Mouse (Mus musculus) neural tube, embryonic 12.5 days (tissue): ENCODE results near the gene Mllt3. TPM values are rescaled to one million over a fixed set of nuclear protein-coding genes. Genes with fewer than 3 reads are reported as not detected.

ENCODE experiments used
- ATAC-seq: fragments of 200-750 bp; cut with Nextera tagmentation; 2 replicates; pipeline ENCODE4 v1.8.0; 2017; ENCODE audit warnings: low read depth, mild to moderate bottlenecking, moderate TSS enrichment, moderate library complexity; ENCODE audit not compliant: low FRiP score
- H3K27ac ChIP-seq: fragments of 300-500 bp; sonication (generic); 2 replicates; pipeline ENCODE4 v1.5.1; 2016
- H3K27me3 ChIP-seq: fragments of 300-500 bp; sonication (generic); replicated peaks from 2 replicates; pipeline ENCODE4 v1.6.1; 2016; ENCODE audit warnings: mild to moderate bottlenecking
- H3K36me3 ChIP-seq: fragments of 300-500 bp; sonication (generic); 2 replicates; pipeline ENCODE4 v1.6.1; 2016; ENCODE audit warnings: mild to moderate bottlenecking
- H3K4me1 ChIP-seq: fragments of 300-500 bp; sonication (generic); 2 replicates; pipeline ENCODE4 v1.6.1; 2016
- H3K4me2 ChIP-seq: fragments of 300-500 bp; sonication (generic); replicated peaks from 2 replicates; pipeline ENCODE4 v1.6.1; 2016; ENCODE audit warnings: mild to moderate bottlenecking
- H3K4me3 ChIP-seq: fragments of 300-500 bp; sonication (generic); 2 replicates; pipeline ENCODE4 v1.5.1; 2016
- H3K9ac ChIP-seq: fragments of 300-500 bp; sonication (generic); 2 replicates; pipeline ENCODE4 v1.6.1; 2016; ENCODE audit warnings: mild to moderate bottlenecking
- H3K9me3 ChIP-seq: fragments of 300-500 bp; sonication (generic); 2 replicates; pipeline ENCODE4 v1.6.1; 2016; ENCODE audit warnings: mild to moderate bottlenecking
- WGBS: fragments of 180-500 bp; shearing (Covaris S2); methylation state at CpG from one replicate; pipeline ENCODE4 v1.1.7; 2016; 5-methylcytosine and 5-hydroxymethylcytosine counted together
- polyA plus RNA-seq: library from polyadenylated mRNA; unstranded; fragments of >200 nt; fragmentation: Nextera tagmentation; extraction: Ambion mirVana; gene quantifications from 2 replicates; pipeline ENCODE4 v1.2.1, GENCODE M21; 2016

The Mllt3 gene
- polyA plus RNA-seq, 1 experiment from 2014 or later, result 76.3 TPM

- 74% methylated on average over 5 of the region's 5 CpGs for WGBS
- H3K9ac ChIP-seq, result no peak overlapping the region
Observed at GRCm38 (mm10) chr4:87860723-87861122, 172.4 kb downstream of the Mllt3 start.

GRCm38 (mm10) chr4:87859148-87859547 is 174.0 kb downstream of the Mllt3 start:
- no peaks in the 10 kb centered on the region for H3K27me3 ChIP-seq
- no peaks in the 10 kb centered on the region for H3K4me1 ChIP-seq
- no peaks in the 10 kb centered on the region for H3K9me3 ChIP-seq
- H3K36me3 ChIP-seq, result no peaks in the 10 kb centered on the region
- H3K27ac ChIP-seq, result no peak overlapping the region
- no peak overlapping the region for H3K4me3 ChIP-seq
- H3K9ac ChIP-seq, result no peak overlapping the region
- 83% methylated on average over 4 of the region's 4 CpGs for WGBS
- no peak overlapping the region for H3K4me2 ChIP-seq
- no peak for ATAC-seq

More at GRCm38 (mm10) chr4:87860723-87861122, 172.4 kb downstream of the Mllt3 start:
- no peak overlapping the region for H3K4me2 ChIP-seq
- H3K4me3 ChIP-seq, result no peak overlapping the region
- no peaks in the 10 kb centered on the region for H3K36me3 ChIP-seq
- no peak overlapping the region for H3K27ac ChIP-seq
- ATAC-seq, result no peak
- H3K27me3 ChIP-seq, result no peaks in the 10 kb centered on the region
- peaks cover 11% of the 10 kb centered on the region for H3K4me1 ChIP-seq
- no peaks in the 10 kb centered on the region for H3K9me3 ChIP-seq

GRCm38 (mm10) chr4:87857982-87858381 is 175.2 kb downstream of the Mllt3 start:
- H3K9me3 ChIP-seq, result no peaks in the 10 kb centered on the region
- H3K9ac ChIP-seq, result no peak overlapping the region
- no peaks in the 10 kb centered on the region for H3K4me1 ChIP-seq
- no peaks in the 10 kb centered on the region for H3K36me3 ChIP-seq
- 96% methylated on average over 1 of the region's 1 CpGs for WGBS
- no peak overlapping the region for H3K27ac ChIP-seq
- H3K27me3 ChIP-seq, result no peaks in the 10 kb centered on the region
- no peak overlapping the region for H3K4me2 ChIP-seq
- no peak overlapping the region for H3K4me3 ChIP-seq
- ATAC-seq, result no peak

- 97% methylated on average over 2 of the region's 2 CpGs for WGBS
- no peak overlapping the region for H3K27ac ChIP-seq
- H3K9ac ChIP-seq, result no peak overlapping the region
- H3K4me3 ChIP-seq, result no peak overlapping the region
- H3K9me3 ChIP-seq, result no peaks in the 10 kb centered on the region
- H3K4me1 ChIP-seq, result no peaks in the 10 kb centered on the region
- no peak for ATAC-seq
- no peak overlapping the region for H3K4me2 ChIP-seq
- H3K27me3 ChIP-seq, result no peaks in the 10 kb centered on the region
- no peaks in the 10 kb centered on the region for H3K36me3 ChIP-seq
Observed at GRCm38 (mm10) chr4:87852461-87852860, 180.7 kb downstream of the Mllt3 start.

- Histone ChIP-seq H3K4me2 (no peak overlapping the region), H3K27ac (no peak overlapping the region), H3K9me3 (no peaks in the 10 kb centered on the region), H3K36me3 (no peaks in the 10 kb centered on the region), H3K4me1 (no peaks in the 10 kb centered on the region; the same call in 1 of the 2 replicates), H3K27me3 (no peaks in the 10 kb centered on the region), H3K4me3 (no peak overlapping the region), H3K9ac (no peak overlapping the region)
- whole genome bisulfite sequencing, result 92% methylated on average over 5 of the region's 5 CpGs
- ATAC-seq, result no peak
Observed at GRCm38 (mm10) chr4:87850051-87850450, 183.1 kb downstream of the Mllt3 start.

GRCm38 (mm10) chr4:87844668-87845210 is 188.4 kb downstream of the Mllt3 start:
- H3K27ac ChIP-seq, result no peak overlapping the region
- no peaks in the 10 kb centered on the region for H3K9me3 ChIP-seq
- no peak for ATAC-seq
- peaks cover 6% of the 10 kb centered on the region; the same call in 1 of the 2 replicates for H3K36me3 ChIP-seq
- H3K27me3 ChIP-seq, result no peaks in the 10 kb centered on the region
- WGBS, result 75% methylated on average over 6 of the region's 6 CpGs
- H3K4me3 ChIP-seq, result no peak overlapping the region
- no peak overlapping the region for H3K9ac ChIP-seq
- H3K4me1 ChIP-seq, result no peaks in the 10 kb centered on the region; the same call in 1 of the 2 replicates
- H3K4me2 ChIP-seq, result no peak overlapping the region

- no peak overlapping the region for H3K4me2 ChIP-seq
- peaks cover 9% of the 10 kb centered on the region for H3K4me1 ChIP-seq
- no peak overlapping the region for H3K4me3 ChIP-seq
- H3K9ac ChIP-seq, result no peak overlapping the region
- H3K36me3 ChIP-seq, result peaks cover 8% of the 10 kb centered on the region; the same call in 1 of the 2 replicates
- WGBS, result 87% methylated on average over 10 of the region's 10 CpGs
- H3K27me3 ChIP-seq, result no peaks in the 10 kb centered on the region
- ATAC-seq, result no peak
- no peak overlapping the region for H3K27ac ChIP-seq
- H3K9me3 ChIP-seq, result no peaks in the 10 kb centered on the region
Observed at GRCm38 (mm10) chr4:87840210-87840910, 192.8 kb downstream of the Mllt3 start.

GRCm38 (mm10) chr4:87838716-87839115 is 194.4 kb downstream of the Mllt3 start:
- Histone ChIP-seq H3K27me3 (no peaks in the 10 kb centered on the region), H3K4me2 (no peak overlapping the region), H3K9ac (no peak overlapping the region), H3K36me3 (peaks cover 8% of the 10 kb centered on the region; the same call in 1 of the 2 replicates), H3K4me3 (no peak overlapping the region), H3K4me1 (peaks cover 25% of the 10 kb centered on the region), H3K9me3 (no peaks in the 10 kb centered on the region), H3K27ac (no peak overlapping the region)
- 90% methylated on average over 1 of the region's 1 CpGs for WGBS
- no peak for ATAC-seq

GRCm38 (mm10) chr4:87837471-87838361 is 195.4 kb downstream of the Mllt3 start:
- H3K4me3 ChIP-seq, result no peak overlapping the region
- H3K36me3 ChIP-seq, result peaks cover 8% of the 10 kb centered on the region; the same call in 1 of the 2 replicates
- no peak for ATAC-seq
- WGBS, result 90% methylated on average over 2 of the region's 2 CpGs
- no peak overlapping the region for H3K4me2 ChIP-seq
- no peak overlapping the region for H3K27ac ChIP-seq
- H3K27me3 ChIP-seq, result no peaks in the 10 kb centered on the region
- H3K9me3 ChIP-seq, result no peaks in the 10 kb centered on the region
- peaks cover 34% of the 10 kb centered on the region for H3K4me1 ChIP-seq
- no peak overlapping the region for H3K9ac ChIP-seq

- Histone ChIP-seq H3K4me2 (no peak overlapping the region), H3K9me3 (no peaks in the 10 kb centered on the region), H3K27ac (no peak overlapping the region), H3K4me3 (no peak overlapping the region), H3K27me3 (no peaks in the 10 kb centered on the region), H3K4me1 (peaks cover 34% of the 10 kb centered on the region), H3K36me3 (peaks cover 8% of the 10 kb centered on the region; the same call in 1 of the 2 replicates), H3K9ac (no peak overlapping the region)
- ATAC-seq, result no peak
- 63% methylated on average over 5 of the region's 5 CpGs for WGBS
Observed at GRCm38 (mm10) chr4:87836257-87836656, 196.9 kb downstream of the Mllt3 start.

- no peak overlapping the region for H3K4me2 ChIP-seq
- no peak overlapping the region for H3K4me3 ChIP-seq
- no peaks in the 10 kb centered on the region for H3K27me3 ChIP-seq
- H3K9me3 ChIP-seq, result no peaks in the 10 kb centered on the region
- H3K27ac ChIP-seq, result no peak overlapping the region
- no peak for ATAC-seq
- 9% methylated on average over 6 of the region's 6 CpGs for WGBS
- H3K36me3 ChIP-seq, result peaks cover 4% of the 10 kb centered on the region; the same call in 1 of the 2 replicates
- no peak overlapping the region for H3K9ac ChIP-seq
- peaks cover 34% of the 10 kb centered on the region for H3K4me1 ChIP-seq
Observed at GRCm38 (mm10) chr4:87835191-87835590, 198.0 kb downstream of the Mllt3 start.

- Histone ChIP-seq H3K4me2 (peak overlapping the region; percentile 17; the same call in 1 of the 2 replicates), H3K9me3 (no peaks in the 10 kb centered on the region), H3K4me1 (peaks cover 34% of the 10 kb centered on the region), H3K4me3 (no peak overlapping the region), H3K9ac (no peak overlapping the region), H3K27me3 (no peaks in the 10 kb centered on the region), H3K36me3 (0 out of 2 replicates have a peak, but pooled peaks cover 2% of the 10 kb centered on the region), H3K27ac (peak overlapping the region; percentile 29)
- peak; percentile 76 for ATAC-seq
- 0% methylated on average over 2 of the region's 2 CpGs for WGBS
Observed at GRCm38 (mm10) chr4:87834310-87834709, 198.9 kb downstream of the Mllt3 start.
